Mouse (Mus musculus) forebrain, embryonic 11.5 days (tissue): ENCODE results near the gene Zbtb25. TPM values are rescaled to one million over a fixed set of nuclear protein-coding genes. Genes with fewer than 3 reads are reported as not detected.
A peak's percentile ranks its signal among the peaks of the same experiment; 100 is the strongest.

ENCODE experiments used
- ATAC-seq: fragments of 200-750 bp; cut with Nextera tagmentation; replicated peaks from 2 replicates; pipeline ENCODE4 v1.8.0; 2017; ENCODE audit warnings: moderate TSS enrichment; ENCODE audit not compliant: low FRiP score
- DNase-seq: peaks from one replicate; pipeline ENCODE4 v3.0.0-alpha.2; 2017; ENCODE audit warnings: low spot score
- H3K27ac ChIP-seq: fragments of 300-500 bp; sonication (generic); 2 replicates; pipeline ENCODE4 v1.5.1; 2014; ENCODE audit warnings: low read depth, low read length
- H3K27me3 ChIP-seq: fragments of 300-500 bp; sonication (generic); 2 replicates; pipeline ENCODE4 v1.6.1; 2014; ENCODE audit warnings: mild to moderate bottlenecking, low read length, mixed read lengths; ENCODE audit not compliant: control insufficient read depth, insufficient read depth
- H3K36me3 ChIP-seq: fragments of 300-500 bp; sonication (generic); 2 replicates; pipeline ENCODE4 v1.6.1; 2014; ENCODE audit warnings: mild to moderate bottlenecking, low read length, moderate library complexity, mixed read lengths; ENCODE audit not compliant: control insufficient read depth, insufficient read depth
- H3K4me1 ChIP-seq: fragments of 300-500 bp; sonication (generic); replicated peaks from 2 replicates; pipeline ENCODE4 v1.6.1; 2014; ENCODE audit warnings: low read length, mixed read lengths; ENCODE audit not compliant: control insufficient read depth, insufficient read depth
- H3K4me2 ChIP-seq: fragments of 300-500 bp; sonication (generic); 2 replicates; pipeline ENCODE4 v1.6.1; 2014; ENCODE audit warnings: low read depth, mild to moderate bottlenecking, low read length, moderate library complexity, mixed read lengths; ENCODE audit not compliant: severe bottlenecking
- H3K4me3 ChIP-seq: fragments of 300-500 bp; sonication (generic); 2 replicates; pipeline ENCODE4 v1.5.1; 2014; ENCODE audit warnings: low read depth, low read length
- H3K9ac ChIP-seq: fragments of 300-500 bp; sonication (generic); 2 replicates; pipeline ENCODE4 v1.6.1; 2014; ENCODE audit warnings: low read length
- H3K9me3 ChIP-seq: fragments of 300-500 bp; sonication (generic); 2 replicates; pipeline ENCODE4 v1.6.1; 2016; ENCODE audit warnings: low read length, mixed read lengths; ENCODE audit not compliant: control insufficient read depth
- WGBS: fragments of 180-500 bp; shearing (Covaris S2); extraction: QIAGEN DNeasy Blood & Tissue Kit; methylation state at CpG from one replicate; pipeline ENCODE4 v1.1.7; 2014; 5-methylcytosine and 5-hydroxymethylcytosine counted together
- polyA plus RNA-seq: library from polyadenylated mRNA; unstranded; fragments of >200 nt; fragmentation: Nextera tagmentation; extraction: Ambion mirVana; gene quantifications from 2 replicates; pipeline ENCODE4 v1.2.1, GENCODE M21; 2014

Zbtb25 gene
- polyA plus RNA-seq, 1 experiment from 2014 or later: 19.8 TPM

GRCm38 (mm10) chr12:76372881-76373818, 3.7 kb upstream of the Zbtb25 start:
- 74% methylated on average over 5 of the region's 7 CpGs for WGBS
- DNase-seq: no peak

GRCm38 (mm10) chr12:76372046-76372445, 2.6 kb upstream of the Zbtb25 start:
- Histone ChIP-seq H3K9ac (peak overlapping the region; percentile 99), H3K9me3 (no peaks in the 10 kb centered on the region), H3K27ac (no peak overlapping the region), H3K4me3 (peak overlapping the region; percentile 91), H3K4me1 (peaks cover 12% of the 10 kb centered on the region; the same call in 1 of the 2 replicates), H3K27me3 (no peaks in the 10 kb centered on the region), H3K4me2 (peak overlapping the region; percentile 85), H3K36me3 (no peaks in the 10 kb centered on the region)
- WGBS: 44% methylated on average over 7 of the region's 7 CpGs
- ATAC-seq (no peak), DNase-seq (no peak)

More at GRCm38 (mm10) chr12:76372881-76373818, 3.7 kb upstream of the Zbtb25 start:
- no peaks in the 10 kb centered on the region for H3K27me3 ChIP-seq
- no peak overlapping the region for H3K27ac ChIP-seq
- no peaks in the 10 kb centered on the region for H3K36me3 ChIP-seq
- no peak overlapping the region for H3K4me2 ChIP-seq
- no peaks in the 10 kb centered on the region for H3K9me3 ChIP-seq
- no peak overlapping the region for H3K4me3 ChIP-seq
- H3K9ac ChIP-seq: no peak overlapping the region
- no peak for ATAC-seq
- H3K4me1 ChIP-seq: peaks cover 5% of the 10 kb centered on the region; the same call in 1 of the 2 replicates

- no peaks in the 10 kb centered on the region for H3K36me3 ChIP-seq
- peak overlapping the region; percentile 91 for H3K4me3 ChIP-seq
- peak overlapping the region; percentile 85 for H3K4me2 ChIP-seq
- WGBS: under 1% methylated on average over 62 of the region's 63 CpGs
- DNase-seq: peak; percentile 91
- peak overlapping the region; percentile 98 for H3K27ac ChIP-seq
- peak overlapping the region; percentile 99 for H3K9ac ChIP-seq
- H3K4me1 ChIP-seq: peaks cover 12% of the 10 kb centered on the region; the same call in 1 of the 2 replicates
- no peaks in the 10 kb centered on the region for H3K27me3 ChIP-seq
- ATAC-seq: peak; percentile 65
- no peaks in the 10 kb centered on the region for H3K9me3 ChIP-seq
Observed at GRCm38 (mm10) chr12:76370831-76371571, 1.6 kb upstream of the Zbtb25 start.

- no peaks in the 10 kb centered on the region for H3K9me3 ChIP-seq
- peak; percentile 72 for ATAC-seq
- under 1% methylated on average over 90 of the region's 99 CpGs for WGBS
- H3K9ac ChIP-seq: peak within 1 kb of the TSS; percentile 99
- no peaks in the 10 kb centered on the region for H3K27me3 ChIP-seq
- H3K36me3 ChIP-seq: no peaks in the 10 kb centered on the region
- H3K4me3 ChIP-seq: peak within 1 kb of the TSS; percentile 91
- peak within 1 kb of the TSS; percentile 98 for H3K27ac ChIP-seq
- H3K4me2 ChIP-seq: peak within 1 kb of the TSS; percentile 85
- H3K4me1 ChIP-seq: peaks cover 12% of the 10 kb centered on the region; the same call in 1 of the 2 replicates
- peak; percentile 93 for DNase-seq
Observed at GRCm38 (mm10) chr12:76369978-76370830, 802 bp upstream of the Zbtb25 start, which contains the start of gene Zbtb1. TSS of gene Zbtb1 (plus strand) at chr12:76370266.

GRCm38 (mm10) chr12:76368790-76369205, 604 bp downstream of the Zbtb25 start:
- under 1% methylated on average over 19 of the region's 26 CpGs for WGBS
- peaks cover 12% of the 10 kb centered on the region; the same call in 1 of the 2 replicates for H3K4me1 ChIP-seq

GRCm38 (mm10) chr12:76368201-76368789, 1.1 kb downstream of the Zbtb25 start:
- no peak for ATAC-seq
- peak overlapping the region; percentile 99 for H3K9ac ChIP-seq
- no peaks in the 10 kb centered on the region for H3K9me3 ChIP-seq
- H3K36me3 ChIP-seq: no peaks in the 10 kb centered on the region
- WGBS: 11% methylated on average over 9 of the region's 9 CpGs
- peak overlapping the region; percentile 85 for H3K4me2 ChIP-seq
- H3K27me3 ChIP-seq: no peaks in the 10 kb centered on the region
- H3K4me1 ChIP-seq: peaks cover 12% of the 10 kb centered on the region; the same call in 1 of the 2 replicates
- H3K27ac ChIP-seq: peak overlapping the region; percentile 98; the same call in 1 of the 2 replicates
- peak overlapping the region; percentile 91 for H3K4me3 ChIP-seq
- no peak for DNase-seq

More at GRCm38 (mm10) chr12:76368790-76369205, 604 bp downstream of the Zbtb25 start:
- Histone ChIP-seq H3K4me3 (peak overlapping the region; percentile 91), H3K4me2 (peak overlapping the region; percentile 85), H3K27me3 (no peaks in the 10 kb centered on the region), H3K27ac (peak overlapping the region; percentile 98), H3K9ac (peak overlapping the region; percentile 99), H3K36me3 (no peaks in the 10 kb centered on the region), H3K9me3 (no peaks in the 10 kb centered on the region)
- ATAC-seq (peak; percentile 45), DNase-seq (peak; percentile 82)

GRCm38 (mm10) chr12:76367096-76367995, 2.1 kb downstream of the Zbtb25 start:
- peak overlapping the region; percentile 85; the same call in 1 of the 2 replicates for H3K4me2 ChIP-seq
- H3K4me3 ChIP-seq: peak overlapping the region; percentile 91
- no peaks in the 10 kb centered on the region for H3K27me3 ChIP-seq
- no peaks in the 10 kb centered on the region for H3K36me3 ChIP-seq
- no peak overlapping the region for H3K27ac ChIP-seq
- H3K4me1 ChIP-seq: peaks cover 12% of the 10 kb centered on the region; the same call in 1 of the 2 replicates
- 34% methylated on average over 14 of the region's 14 CpGs for WGBS
- H3K9me3 ChIP-seq: no peaks in the 10 kb centered on the region
- DNase-seq (no peak), ATAC-seq (no peak)
- peak overlapping the region; percentile 99; the same call in 1 of the 2 replicates for H3K9ac ChIP-seq
